Mouse (Mus musculus): ENCODE measurements around the gene Cpne7. TPM values are rescaled to one million over a fixed set of nuclear protein-coding genes. Genes with fewer than 3 reads are reported as not detected.

The Cpne7 gene
- polyA plus RNA-seq, 1 experiment = 7.1 TPM

GRCm38 (mm10) chr8:123106531-123106930 is 10.6 kb upstream of the Cpne7 start:
- WGBS = 31% methylated on average over 2 of the region's 2 CpGs
- Histone ChIP-seq H3K27me3 (ENCODE audit: control insufficient read depth, insufficient read depth, low read length) (no peaks in the 10 kb centered on the region), H3K27ac (ENCODE audit: insufficient read depth, low read length) (no peak overlapping the region), H3K4me1 (ENCODE audit: control insufficient read depth, insufficient read depth, low read length) (0 out of 2 replicates have a peak, but pooled peaks cover 2% of the 10 kb centered on the region), H3K4me3 (replicated peaks; ENCODE audit: insufficient read depth, low read depth, low read length) (no peak overlapping the region)
- no peak for DNase-seq
- TF ChIP-seq POLR2A (IDR thresholded peaks at IDR 0.05; ENCODE audit: borderline replicate concordance, insufficient read depth, low read length) = no peak
- peak; percentile 20; the same call in 1 of the 2 replicates for TF ChIP-seq CTCF (IDR thresholded peaks at IDR 0.05; ENCODE audit: borderline replicate concordance, insufficient read depth, low read depth, low read length)

- DNase-seq = no peak
- TF ChIP-seq CTCF (IDR thresholded peaks at IDR 0.05; ENCODE audit: borderline replicate concordance, insufficient read depth, low read depth, low read length) (peak; percentile 21; the same call in 1 of the 2 replicates), POLR2A (IDR thresholded peaks at IDR 0.05; ENCODE audit: borderline replicate concordance, insufficient read depth, low read length) (no peak)
- H3K4me3 ChIP-seq (replicated peaks; ENCODE audit: insufficient read depth, low read depth, low read length) = no peak overlapping the region
- no peak overlapping the region for H3K27ac ChIP-seq (ENCODE audit: insufficient read depth, low read length)
- WGBS = 72% methylated on average over 1 of the region's 1 CpGs
- H3K27me3 ChIP-seq (ENCODE audit: control insufficient read depth, insufficient read depth, low read length) = no peaks in the 10 kb centered on the region
- H3K4me1 ChIP-seq (ENCODE audit: control insufficient read depth, insufficient read depth, low read length) = 0 out of 2 replicates have a peak, but pooled peaks cover 2% of the 10 kb centered on the region
These were observed 9.2 kb upstream of the Cpne7 start for GRCm38 (mm10) chr8:123108010-123108409.

GRCm38 (mm10) chr8:123108953-123109352 is 8.2 kb upstream of the Cpne7 start:
- TF ChIP-seq CTCF (IDR thresholded peaks at IDR 0.05; ENCODE audit: borderline replicate concordance, insufficient read depth, low read depth, low read length) (no peak), POLR2A (IDR thresholded peaks at IDR 0.05; ENCODE audit: borderline replicate concordance, insufficient read depth, low read length) (no peak)
- H3K4me3 ChIP-seq (replicated peaks; ENCODE audit: insufficient read depth, low read depth, low read length) = no peak overlapping the region
- 36% methylated on average over 5 of the region's 5 CpGs for WGBS

GRCm38 (mm10) chr8:123110649-123111048 is 6.5 kb upstream of the Cpne7 start:
- Histone ChIP-seq H3K27me3 (ENCODE audit: control insufficient read depth, insufficient read depth, low read length) (no peaks in the 10 kb centered on the region), H3K4me1 (ENCODE audit: control insufficient read depth, insufficient read depth, low read length) (no peaks in the 10 kb centered on the region), H3K4me3 (replicated peaks; ENCODE audit: insufficient read depth, low read depth, low read length) (no peak overlapping the region), H3K27ac (ENCODE audit: insufficient read depth, low read length) (no peak overlapping the region)
- DNase-seq = peak in 1 of 2 experiments; percentile 34
- 11% methylated on average over 4 of the region's 4 CpGs for WGBS
- no peak for TF ChIP-seq POLR2A (IDR thresholded peaks at IDR 0.05; ENCODE audit: borderline replicate concordance, insufficient read depth, low read length)
- TF ChIP-seq CTCF (IDR thresholded peaks at IDR 0.05; ENCODE audit: borderline replicate concordance, insufficient read depth, low read depth, low read length) = peak; percentile 69

More at GRCm38 (mm10) chr8:123108953-123109352, 8.2 kb upstream of the Cpne7 start:
- DNase-seq = no peak
- Histone ChIP-seq H3K27me3 (ENCODE audit: control insufficient read depth, insufficient read depth, low read length) (no peaks in the 10 kb centered on the region), H3K4me1 (ENCODE audit: control insufficient read depth, insufficient read depth, low read length) (no peaks in the 10 kb centered on the region), H3K27ac (ENCODE audit: insufficient read depth, low read length) (no peak overlapping the region)

- H3K4me1 ChIP-seq (ENCODE audit: control insufficient read depth, insufficient read depth, low read length) = no peaks in the 10 kb centered on the region; the same call in 1 of the 2 replicates
- WGBS = 26% methylated on average over 9 of the region's 9 CpGs
- TF ChIP-seq POLR2A (IDR thresholded peaks at IDR 0.05; ENCODE audit: borderline replicate concordance, insufficient read depth, low read length) (no peak), CTCF (IDR thresholded peaks at IDR 0.05; ENCODE audit: borderline replicate concordance, insufficient read depth, low read depth, low read length) (no peak)
- H3K27me3 ChIP-seq (ENCODE audit: control insufficient read depth, insufficient read depth, low read length) = no peaks in the 10 kb centered on the region; the same call in 1 of the 2 replicates
- no peak overlapping the region for H3K27ac ChIP-seq (ENCODE audit: insufficient read depth, low read length)
- DNase-seq = no peak
- no peak overlapping the region for H3K4me3 ChIP-seq (replicated peaks; ENCODE audit: insufficient read depth, low read depth, low read length)
These were observed 4.3 kb upstream of the Cpne7 start for GRCm38 (mm10) chr8:123112892-123113291.

- Histone ChIP-seq H3K27me3 (ENCODE audit: control insufficient read depth, insufficient read depth, low read length) (no peaks in the 10 kb centered on the region; the same call in 1 of the 2 replicates), H3K4me3 (replicated peaks; ENCODE audit: insufficient read depth, low read depth, low read length) (no peak overlapping the region), H3K27ac (ENCODE audit: insufficient read depth, low read length) (no peak overlapping the region), H3K4me1 (ENCODE audit: control insufficient read depth, insufficient read depth, low read length) (no peaks in the 10 kb centered on the region; the same call in 1 of the 2 replicates)
- TF ChIP-seq POLR2A (IDR thresholded peaks at IDR 0.05; ENCODE audit: borderline replicate concordance, insufficient read depth, low read length) (no peak), CTCF (IDR thresholded peaks at IDR 0.05; ENCODE audit: borderline replicate concordance, insufficient read depth, low read depth, low read length) (no peak)
- no peak for DNase-seq
- WGBS = 59% methylated on average over 2 of the region's 2 CpGs
These were observed 3.2 kb upstream of the Cpne7 start for GRCm38 (mm10) chr8:123113908-123114469.

- H3K27ac ChIP-seq (ENCODE audit: insufficient read depth, low read length) = no peak overlapping the region
- no peaks in the 10 kb centered on the region; the same call in 1 of the 2 replicates for H3K4me1 ChIP-seq (ENCODE audit: control insufficient read depth, insufficient read depth, low read length)
- TF ChIP-seq CTCF (IDR thresholded peaks at IDR 0.05; ENCODE audit: borderline replicate concordance, insufficient read depth, low read depth, low read length) = no peak
- no peak for TF ChIP-seq POLR2A (IDR thresholded peaks at IDR 0.05; ENCODE audit: borderline replicate concordance, insufficient read depth, low read length)
- H3K4me3 ChIP-seq (replicated peaks; ENCODE audit: insufficient read depth, low read depth, low read length) = no peak overlapping the region
- DNase-seq = no peak
- 62% methylated on average over 3 of the region's 3 CpGs for WGBS
- H3K27me3 ChIP-seq (ENCODE audit: control insufficient read depth, insufficient read depth, low read length) = no peaks in the 10 kb centered on the region; the same call in 1 of the 2 replicates
These were observed 2.5 kb upstream of the Cpne7 start for GRCm38 (mm10) chr8:123114644-123115043.

GRCm38 (mm10) chr8:123117744-123118143 is 570 bp downstream of the Cpne7 start:
- DNase-seq = no peak
- TF ChIP-seq POLR2A (IDR thresholded peaks at IDR 0.05; ENCODE audit: borderline replicate concordance, insufficient read depth, low read length) = no peak
- TF ChIP-seq CTCF (IDR thresholded peaks at IDR 0.05; ENCODE audit: borderline replicate concordance, insufficient read depth, low read depth, low read length) = no peak
- 3% methylated on average over 17 of the region's 17 CpGs for WGBS
- Histone ChIP-seq H3K4me3 (replicated peaks; ENCODE audit: insufficient read depth, low read depth, low read length) (peak overlapping the region; percentile 47), H3K27ac (ENCODE audit: insufficient read depth, low read length) (no peak overlapping the region), H3K4me1 (ENCODE audit: control insufficient read depth, insufficient read depth, low read length) (no peaks in the 10 kb centered on the region; the same call in 1 of the 2 replicates), H3K27me3 (ENCODE audit: control insufficient read depth, insufficient read depth, low read length) (no peaks in the 10 kb centered on the region; the same call in 1 of the 2 replicates)

All from cerebellum, adult 2 months (tissue).